Mouse (Mus musculus): Measurements from ENCODE around the gene Ap1g2. TPM values are rescaled to one million over a fixed set of nuclear protein-coding genes. Genes with fewer than 3 reads are reported as not detected.

The Ap1g2 gene
- polyA plus RNA-seq, 1 experiment from 2014 or later: 6.6 TPM

DNA sequence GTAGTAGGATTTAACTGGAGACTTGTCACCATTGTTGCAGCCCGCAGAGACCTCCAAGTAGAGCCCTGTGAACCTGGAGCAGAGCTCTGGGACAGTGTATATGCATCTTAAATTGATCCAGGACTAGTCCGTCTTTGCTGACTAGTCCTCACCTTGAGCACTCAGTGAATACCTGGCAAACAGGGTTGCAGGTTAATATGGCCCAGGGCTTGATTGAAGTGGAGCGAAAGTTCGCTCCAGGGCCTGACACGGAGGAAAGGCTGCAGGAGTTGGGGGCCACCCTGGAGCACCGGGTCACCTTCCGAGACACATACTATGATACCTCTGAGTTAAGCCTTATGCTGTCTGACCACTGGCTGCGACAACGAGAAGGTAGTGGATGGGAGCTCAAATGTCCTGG lies 11.1 kb downstream of the Ap1g2 start:
- Histone ChIP-seq H3K36me3 (peaks cover 8% of the 10 kb centered on the region; the same call in 1 of the 2 replicates), H3K27ac (peak overlapping the region; percentile 95), H3K27me3 (no peaks in the 10 kb centered on the region), H3K9ac (peak overlapping the region; percentile 81), H3K4me2 (peak overlapping the region; percentile 81), H3K4me1 (replicated peaks) (peaks cover 52% of the 10 kb centered on the region), H3K9me3 (no peaks in the 10 kb centered on the region), H3K4me3 (peak overlapping the region; percentile 55)
- ATAC-seq (ENCODE audit: low FRiP score): no peak
- 67% methylated on average over 9 of the region's 9 CpGs for WGBS

DNA sequence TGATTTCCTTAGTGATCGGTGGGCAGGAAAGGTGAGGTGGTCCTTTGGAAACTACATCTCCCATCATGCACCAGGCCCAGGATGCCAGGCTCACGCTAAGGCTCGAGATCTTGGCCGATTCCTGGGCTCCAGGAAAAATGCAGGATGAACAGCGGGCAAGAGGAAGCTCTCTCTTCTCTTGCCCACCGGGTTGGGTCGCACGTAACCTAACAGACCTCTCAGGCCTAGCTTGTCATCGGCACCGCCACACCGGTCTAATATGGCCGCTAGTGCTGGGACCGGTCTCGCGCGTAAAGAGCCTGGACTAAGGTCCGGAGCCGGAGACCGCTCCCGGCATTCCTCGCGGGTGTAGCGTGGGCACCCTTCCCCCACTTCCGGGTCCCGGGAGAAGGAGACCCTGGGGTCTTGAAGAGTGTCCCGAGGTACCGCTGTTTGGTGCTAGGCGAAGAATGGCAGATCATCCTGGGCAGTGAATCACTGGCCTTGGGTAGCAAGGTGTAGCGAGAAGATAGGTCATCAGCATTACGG lies 11.6 kb downstream of the Ap1g2 start, which contains the start of gene Thtpa:
TSS of gene Thtpa (plus strand) at position 81 of the 528 bp plus-strand sequence.
- no peaks in the 10 kb centered on the region for H3K27me3 ChIP-seq
- peak within 1 kb of the TSS; percentile 81 for H3K4me2 ChIP-seq
- peak within 1 kb of the TSS; percentile 55 for H3K4me3 ChIP-seq
- H3K27ac ChIP-seq: peak within 1 kb of the TSS; percentile 95
- H3K9ac ChIP-seq: peak within 1 kb of the TSS; percentile 81
- ATAC-seq (ENCODE audit: low FRiP score): peak; percentile 50
- H3K9me3 ChIP-seq: no peaks in the 10 kb centered on the region
- H3K36me3 ChIP-seq: peaks cover 8% of the 10 kb centered on the region; the same call in 1 of the 2 replicates
- H3K4me1 ChIP-seq (replicated peaks): peaks cover 57% of the 10 kb centered on the region
- 1% methylated on average over 30 of the region's 30 CpGs for WGBS

DNA sequence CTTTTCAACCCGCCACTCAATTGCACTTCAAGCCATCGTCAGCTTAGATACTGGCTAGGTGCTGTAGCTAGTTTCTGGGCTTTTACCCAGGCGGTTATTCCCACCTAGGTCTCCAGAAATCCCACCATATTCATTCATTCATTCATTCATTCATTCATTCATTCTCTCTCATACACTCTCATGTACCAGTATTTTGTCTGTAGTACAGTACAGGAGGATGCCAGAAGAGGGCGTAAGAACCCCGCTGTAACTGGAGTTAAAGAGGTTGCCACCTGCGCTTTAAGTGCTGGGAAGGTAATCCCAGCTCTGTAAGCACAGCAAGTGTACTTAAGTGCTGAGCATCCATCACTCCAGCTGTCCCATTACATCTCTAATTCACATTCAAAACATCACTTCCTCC lies 12.5 kb downstream of the Ap1g2 start:
- Histone ChIP-seq H3K4me3 (peak overlapping the region; percentile 55; the same call in 1 of the 2 replicates), H3K27me3 (no peaks in the 10 kb centered on the region), H3K9ac (no peak overlapping the region), H3K9me3 (no peaks in the 10 kb centered on the region), H3K36me3 (peaks cover 2% of the 10 kb centered on the region; the same call in 1 of the 2 replicates), H3K4me1 (replicated peaks) (peaks cover 66% of the 10 kb centered on the region), H3K4me2 (peak overlapping the region; percentile 81; the same call in 1 of the 2 replicates), H3K27ac (peak overlapping the region; percentile 95; the same call in 1 of the 2 replicates)
- 39% methylated on average over 6 of the region's 6 CpGs for WGBS
- no peak for ATAC-seq (ENCODE audit: low FRiP score)

DNA sequence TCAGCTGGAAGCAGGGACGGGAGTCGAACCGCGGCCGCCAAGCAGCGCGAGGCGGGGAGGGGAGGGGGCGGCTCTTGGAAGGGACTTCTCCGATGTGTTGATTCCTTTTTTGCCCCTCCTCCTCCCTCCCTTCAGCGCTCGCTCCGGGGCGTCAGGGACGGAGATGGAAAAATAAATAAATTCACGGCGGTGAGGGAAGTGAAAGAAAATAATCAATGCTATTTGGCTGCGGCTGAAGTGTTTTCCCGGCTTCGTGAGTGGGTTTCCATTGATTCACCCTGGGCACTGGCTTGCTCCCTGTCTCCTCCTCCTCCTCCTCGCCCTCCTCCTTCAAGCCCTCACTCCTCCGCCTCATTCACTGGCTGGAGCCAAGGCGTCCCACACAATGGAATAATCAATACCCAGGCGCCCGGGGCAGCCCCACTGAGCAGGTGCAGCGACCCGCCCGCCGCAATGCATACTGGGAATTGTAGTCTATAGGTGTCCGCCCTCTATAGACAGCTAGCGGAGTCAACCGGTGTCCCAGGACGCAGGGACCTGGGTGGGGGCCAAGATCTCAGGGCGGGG lies 14.3 kb downstream of the Ap1g2 start, which contains the start of gene Zfhx2:
TSS of gene Zfhx2 (minus strand) at position 314 of the 567 bp plus-strand sequence.
- H3K4me1 ChIP-seq (replicated peaks): peaks cover 72% of the 10 kb centered on the region

DNA sequence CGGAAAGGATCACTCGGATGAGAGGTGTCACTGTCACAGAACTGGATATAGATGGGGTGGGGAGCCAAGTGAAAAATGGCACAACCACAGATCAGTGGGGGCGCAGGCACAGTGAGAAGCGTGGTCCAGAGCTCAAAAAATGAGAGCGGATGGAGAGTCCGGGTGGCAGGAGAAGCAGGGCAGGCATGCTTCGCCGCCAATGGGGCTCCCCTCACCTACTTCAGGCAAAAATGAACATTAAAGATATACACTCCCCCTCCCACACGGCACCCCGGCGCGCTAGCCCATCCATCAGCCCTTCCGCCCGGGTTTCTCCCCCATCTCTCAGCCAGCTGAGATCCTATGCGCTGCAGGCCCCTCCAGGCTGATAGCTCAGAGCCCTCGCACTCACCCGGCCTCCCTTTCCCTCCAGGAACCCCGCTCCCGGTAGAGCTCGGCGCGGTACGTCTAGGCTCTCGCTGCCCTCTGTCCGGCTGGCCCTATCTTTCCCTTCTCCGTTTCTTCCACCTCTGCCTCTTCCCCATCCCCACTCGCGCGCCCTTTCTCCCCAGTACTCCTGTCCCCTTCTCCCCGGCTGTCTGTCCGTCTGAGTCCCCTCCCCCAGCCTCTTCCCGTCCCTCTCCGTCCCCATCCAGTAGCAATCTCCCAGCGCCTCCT lies 15.1 kb downstream of the Ap1g2 start:
- Histone ChIP-seq H3K27ac (peak overlapping the region; percentile 97), H3K27me3 (no peaks in the 10 kb centered on the region), H3K4me2 (peak overlapping the region; percentile 90), H3K4me1 (replicated peaks) (peaks cover 72% of the 10 kb centered on the region), H3K9ac (peak overlapping the region; percentile 98), H3K36me3 (no peaks in the 10 kb centered on the region), H3K9me3 (no peaks in the 10 kb centered on the region), H3K4me3 (peak overlapping the region; percentile 80)
- ATAC-seq (ENCODE audit: low FRiP score): peak; percentile 11; the same call in 1 of the 2 replicates
- WGBS: 2% methylated on average over 34 of the region's 34 CpGs

More for the DNA sequence above, 14.3 kb downstream of the Ap1g2 start, which contains the start of gene Zfhx2:
- no peaks in the 10 kb centered on the region for H3K27me3 ChIP-seq
- ATAC-seq (ENCODE audit: low FRiP score): peak; percentile 92
- peak within 1 kb of the TSS; percentile 90 for H3K4me2 ChIP-seq
- H3K36me3 ChIP-seq: no peaks in the 10 kb centered on the region
- peak within 1 kb of the TSS; percentile 97 for H3K27ac ChIP-seq
- H3K9ac ChIP-seq: peak within 1 kb of the TSS; percentile 98
- H3K4me3 ChIP-seq: peak within 1 kb of the TSS; percentile 80
- H3K9me3 ChIP-seq: no peaks in the 10 kb centered on the region
- WGBS: 1% methylated on average over 34 of the region's 34 CpGs

DNA sequence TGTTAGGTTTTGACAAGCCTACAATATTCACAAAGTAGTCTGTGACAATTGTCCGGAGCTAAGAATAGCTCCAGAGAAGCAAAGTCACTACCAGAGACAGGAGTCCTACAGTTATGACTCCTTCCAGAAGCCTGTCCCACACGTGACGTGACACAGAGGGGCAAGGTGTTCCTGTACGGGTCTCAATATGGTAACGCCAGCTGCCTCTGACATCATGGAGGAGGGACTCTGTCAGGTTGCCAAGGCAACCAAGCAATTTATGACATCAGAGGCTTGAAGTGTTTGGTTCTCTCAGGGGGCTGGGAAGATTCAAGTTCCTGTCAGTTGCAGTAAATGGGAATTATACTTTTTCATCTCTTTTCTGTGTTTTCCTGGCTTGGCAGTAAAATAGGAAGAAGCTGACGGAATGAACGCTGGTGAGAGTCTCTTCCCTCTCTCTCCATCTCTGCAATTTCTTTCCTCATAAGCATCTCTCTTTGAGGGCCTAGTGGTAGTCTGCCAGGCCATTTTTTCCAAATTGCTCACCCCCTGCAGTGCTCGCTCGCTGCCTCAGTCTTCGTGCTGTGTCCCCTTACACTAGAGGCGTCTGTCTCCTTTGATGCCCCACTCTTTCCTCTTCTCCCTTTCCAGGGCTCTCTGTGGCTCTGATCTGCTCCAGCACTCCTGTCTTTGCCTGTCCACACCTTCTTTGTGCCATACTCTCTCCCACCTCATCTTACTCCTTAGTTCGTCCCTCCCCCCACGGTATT lies 17.0 kb downstream of the Ap1g2 start:
- Histone ChIP-seq H3K9me3 (no peaks in the 10 kb centered on the region), H3K27me3 (no peaks in the 10 kb centered on the region), H3K4me1 (replicated peaks) (peaks cover 78% of the 10 kb centered on the region), H3K4me3 (peak overlapping the region; percentile 80), H3K36me3 (0 out of 2 replicates have a peak, but pooled peaks cover 2% of the 10 kb centered on the region), H3K9ac (peak overlapping the region; percentile 98), H3K4me2 (peak overlapping the region; percentile 90), H3K27ac (peak overlapping the region; percentile 97)
- ATAC-seq (ENCODE audit: low FRiP score): no peak
- WGBS: 54% methylated on average over 13 of the region's 13 CpGs

DNA sequence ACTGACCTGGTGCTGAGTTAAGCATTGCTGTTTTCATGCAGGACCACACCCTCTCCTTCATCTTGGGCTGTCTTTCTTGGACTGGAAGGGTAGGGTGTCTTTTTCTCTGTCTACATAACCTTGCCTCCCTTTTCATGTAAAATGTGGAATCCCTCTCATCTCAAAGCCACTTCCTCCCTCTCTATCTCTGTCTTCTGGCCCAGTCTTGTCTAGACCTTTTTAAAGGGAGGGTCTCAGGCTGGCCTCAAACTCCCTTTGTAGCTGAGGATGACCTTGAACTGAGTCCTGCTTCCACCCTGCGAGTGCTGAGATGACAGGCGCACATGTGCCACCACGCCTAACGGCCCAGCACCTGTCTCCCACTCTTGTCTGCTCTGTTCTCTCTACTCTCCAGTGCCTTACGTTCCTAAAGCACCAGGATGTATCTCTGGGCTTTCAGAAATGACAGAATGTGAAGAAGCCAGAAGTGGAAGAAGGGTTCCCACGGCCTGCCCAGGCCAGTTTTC lies 20.3 kb downstream of the Ap1g2 start:
- 77% methylated on average over 6 of the region's 6 CpGs for WGBS
- ATAC-seq (ENCODE audit: low FRiP score): no peak
- peak overlapping the region; percentile 86 for H3K27ac ChIP-seq
- no peak overlapping the region for H3K4me3 ChIP-seq
- H3K9me3 ChIP-seq: no peaks in the 10 kb centered on the region
- H3K9ac ChIP-seq: 0 out of 2 replicates have a peak overlapping the region, but pooled peaks have one; percentile 14
- peaks cover 85% of the 10 kb centered on the region for H3K4me1 ChIP-seq (replicated peaks)
- H3K27me3 ChIP-seq: no peaks in the 10 kb centered on the region
- peak overlapping the region; percentile 25; the same call in 1 of the 2 replicates for H3K4me2 ChIP-seq
- 0 out of 2 replicates have a peak, but pooled peaks cover 3% of the 10 kb centered on the region for H3K36me3 ChIP-seq

DNA sequence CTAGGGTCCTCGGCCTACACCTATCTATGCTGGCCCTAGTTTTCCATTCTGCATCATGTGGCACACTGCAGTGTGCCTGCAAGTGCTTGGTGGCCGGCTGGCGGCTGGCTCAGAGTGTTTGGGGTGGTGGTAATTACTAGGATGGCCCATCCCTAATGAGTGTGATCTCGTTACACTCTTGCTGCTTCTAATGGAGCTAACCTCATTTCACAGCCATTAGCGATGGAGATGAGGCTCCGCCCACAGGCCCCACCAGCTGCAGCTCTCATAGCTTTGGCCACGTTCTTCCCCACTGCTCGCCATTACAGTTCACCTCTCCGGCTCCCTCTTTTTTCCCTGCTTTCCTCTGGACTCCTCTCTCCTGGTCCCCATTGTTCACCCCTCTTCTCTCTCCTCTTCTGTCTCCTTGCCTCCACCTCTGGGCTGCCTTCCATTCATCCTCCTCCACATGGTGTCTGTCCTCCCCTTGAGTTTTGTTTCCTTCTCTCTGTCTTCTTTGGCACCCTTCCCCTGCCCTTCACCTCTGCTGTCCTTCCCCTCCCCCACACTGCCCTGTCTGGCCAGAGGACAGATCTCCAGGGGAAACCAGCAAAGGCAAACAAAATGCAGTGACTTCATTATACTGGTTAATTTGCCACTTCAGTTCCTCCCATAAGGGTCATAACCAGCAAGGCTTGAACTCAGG lies 20.9 kb downstream of the Ap1g2 start:
- H3K4me2 ChIP-seq: peak overlapping the region; percentile 25
- peak overlapping the region; percentile 44; the same call in 1 of the 2 replicates for H3K9ac ChIP-seq
- H3K4me3 ChIP-seq: no peak overlapping the region
- no peaks in the 10 kb centered on the region for H3K9me3 ChIP-seq
- H3K36me3 ChIP-seq: 0 out of 2 replicates have a peak, but pooled peaks cover 3% of the 10 kb centered on the region
- peak; percentile 38 for ATAC-seq (ENCODE audit: low FRiP score)
- peak overlapping the region; percentile 86 for H3K27ac ChIP-seq
- no peaks in the 10 kb centered on the region for H3K27me3 ChIP-seq
- WGBS: 24% methylated on average over 9 of the region's 9 CpGs
- H3K4me1 ChIP-seq (replicated peaks): peaks cover 82% of the 10 kb centered on the region

DNA sequence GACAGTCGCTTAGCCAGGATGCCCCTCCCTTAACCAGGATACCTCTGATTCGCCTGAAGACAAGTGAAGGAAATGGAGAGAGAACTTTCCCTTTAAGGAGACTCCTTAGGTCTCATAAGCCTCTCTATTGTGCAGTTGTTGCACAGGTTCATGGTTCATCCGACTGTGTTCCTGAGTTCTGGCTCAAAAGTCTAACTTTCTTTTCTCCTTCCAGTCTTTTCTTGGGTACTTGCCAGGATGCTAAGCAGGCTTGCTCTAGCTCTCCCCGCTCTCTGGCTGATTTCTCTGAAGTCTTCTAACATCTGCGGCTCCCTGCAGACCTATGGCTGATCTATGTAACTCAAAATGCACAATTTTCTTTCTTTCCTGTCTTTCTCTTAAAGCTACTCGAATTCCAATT lies 22.9 kb downstream of the Ap1g2 start:
- no peak overlapping the region; the same call in 1 of the 2 replicates for H3K9ac ChIP-seq
- WGBS: 74% methylated on average over 6 of the region's 6 CpGs
- no peak for ATAC-seq (ENCODE audit: low FRiP score)
- no peaks in the 10 kb centered on the region for H3K27me3 ChIP-seq
- H3K4me1 ChIP-seq (replicated peaks): peaks cover 80% of the 10 kb centered on the region
- H3K4me3 ChIP-seq: no peak overlapping the region
- no peak overlapping the region for H3K27ac ChIP-seq
- no peak overlapping the region for H3K4me2 ChIP-seq
- 0 out of 2 replicates have a peak, but pooled peaks cover 3% of the 10 kb centered on the region for H3K36me3 ChIP-seq
- H3K9me3 ChIP-seq: no peaks in the 10 kb centered on the region

DNA sequence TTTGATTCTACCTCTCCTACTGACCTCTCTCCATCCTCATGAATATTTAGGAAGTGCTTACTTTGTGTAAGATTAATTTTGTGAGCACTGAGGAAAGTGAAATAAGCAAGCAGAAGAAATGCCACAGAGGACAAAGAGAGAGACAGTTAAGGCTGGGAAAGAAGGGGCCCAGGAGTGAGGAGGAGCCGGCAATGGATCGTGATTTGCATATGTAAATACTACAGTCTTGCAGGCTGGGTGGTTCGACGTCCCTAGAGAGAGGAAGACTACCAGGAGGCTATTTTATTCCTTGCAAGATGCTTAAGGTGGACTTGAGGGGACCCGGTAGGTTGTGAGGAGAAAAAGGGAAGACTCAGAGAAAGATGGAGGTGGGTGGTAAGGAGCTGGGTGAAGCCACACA lies 25.3 kb downstream of the Ap1g2 start:
- Histone ChIP-seq H3K4me2 (no peak overlapping the region), H3K4me1 (replicated peaks) (peaks cover 79% of the 10 kb centered on the region), H3K4me3 (no peak overlapping the region), H3K27me3 (0 out of 2 replicates have a peak, but pooled peaks cover 2% of the 10 kb centered on the region), H3K9me3 (no peaks in the 10 kb centered on the region), H3K9ac (no peak overlapping the region), H3K36me3 (0 out of 2 replicates have a peak, but pooled peaks cover 3% of the 10 kb centered on the region), H3K27ac (peak overlapping the region; percentile 53; the same call in 1 of the 2 replicates)
- ATAC-seq (ENCODE audit: low FRiP score): no peak
- 13% methylated on average over 5 of the region's 5 CpGs for WGBS
